Mouse (Mus musculus) liver, postnatal 0 days (tissue): Measurements from ENCODE around the gene Cc2d1a. TPM values are rescaled to one million over a fixed set of nuclear protein-coding genes. Genes with fewer than 3 reads are reported as not detected.

ENCODE experiments used
- ATAC-seq: fragments of 200-750 bp; cut with Nextera tagmentation; 2 replicates; pipeline ENCODE4 v1.8.0; 2017; ENCODE audit warnings: mild to moderate bottlenecking, moderate library complexity
- DNase-seq: peaks from one replicate; pipeline ENCODE4 v3.0.0-alpha.2; 2016
- H3K27ac ChIP-seq: fragments of 300-500 bp; sonication (generic); 2 replicates; pipeline ENCODE4 v1.5.1; 2014; ENCODE audit warnings: antibody characterized with exemption, moderate library complexity, mild to moderate bottlenecking, low read depth
- H3K27me3 ChIP-seq: fragments of 300-500 bp; sonication (generic); 2 replicates; pipeline ENCODE4 v1.6.1; 2014; ENCODE audit warnings: low read length, control low read depth, mixed read lengths; ENCODE audit not compliant: insufficient read depth
- H3K36me3 ChIP-seq: fragments of 300-500 bp; sonication (generic); replicated peaks from 2 replicates; pipeline ENCODE4 v1.6.1; 2014; ENCODE audit warnings: mild to moderate bottlenecking, control low read depth, low read length, moderate library complexity, mixed read lengths; ENCODE audit not compliant: insufficient read depth
- H3K4me1 ChIP-seq: fragments of 300-500 bp; sonication (generic); 2 replicates; pipeline ENCODE4 v1.6.1; 2014; ENCODE audit warnings: antibody characterized with exemption, mild to moderate bottlenecking, control low read depth; ENCODE audit not compliant: insufficient read depth
- H3K4me2 ChIP-seq: fragments of 300-500 bp; sonication (generic); 2 replicates; pipeline ENCODE4 v1.6.1; 2014; ENCODE audit warnings: low read depth, mild to moderate bottlenecking, low read length, moderate library complexity, mixed read lengths
- H3K4me3 ChIP-seq: fragments of 300-500 bp; sonication (generic); 2 replicates; pipeline ENCODE4 v1.5.1; 2014; ENCODE audit warnings: low read depth, low read length
- H3K9ac ChIP-seq: fragments of 300-500 bp; sonication (generic); replicated peaks from 2 replicates; pipeline ENCODE4 v1.6.1; 2014; ENCODE audit warnings: mild to moderate bottlenecking, moderate library complexity
- H3K9me3 ChIP-seq: fragments of 300-500 bp; sonication (generic); 2 replicates; pipeline ENCODE4 v1.6.1; 2016; ENCODE audit warnings: mild to moderate bottlenecking, control low read depth, low read length, mixed read lengths
- CTCF ChIP-seq: sonication (generic); IDR thresholded peaks from 2 replicates; pipeline ENCODE4 v1.5.1; 2016; ENCODE audit warnings: antibody characterized with exemption, low read depth
- EP300 ChIP-seq: IDR thresholded peaks from 2 replicates; pipeline ENCODE4 v1.6.1; 2016; ENCODE audit warnings: antibody characterized with exemption, low read depth, mild to moderate bottlenecking
- WGBS: fragments of 180-500 bp; shearing (Covaris S2); extraction: QIAGEN DNeasy Blood & Tissue Kit; methylation state at CpG from one replicate; pipeline ENCODE4 v1.1.7; 2014; ENCODE audit not compliant: insufficient replicate concordance; 5-methylcytosine and 5-hydroxymethylcytosine counted together
- polyA plus RNA-seq: library from polyadenylated mRNA; unstranded; fragments of >200 nt; fragmentation: Nextera tagmentation; extraction: Ambion mirVana; gene quantifications from 2 replicates; pipeline ENCODE4 v1.2.1, GENCODE M21; 2015

Cc2d1a gene
- polyA plus RNA-seq = 4.4 and 4.5 TPM in 2 replicates

DNA sequence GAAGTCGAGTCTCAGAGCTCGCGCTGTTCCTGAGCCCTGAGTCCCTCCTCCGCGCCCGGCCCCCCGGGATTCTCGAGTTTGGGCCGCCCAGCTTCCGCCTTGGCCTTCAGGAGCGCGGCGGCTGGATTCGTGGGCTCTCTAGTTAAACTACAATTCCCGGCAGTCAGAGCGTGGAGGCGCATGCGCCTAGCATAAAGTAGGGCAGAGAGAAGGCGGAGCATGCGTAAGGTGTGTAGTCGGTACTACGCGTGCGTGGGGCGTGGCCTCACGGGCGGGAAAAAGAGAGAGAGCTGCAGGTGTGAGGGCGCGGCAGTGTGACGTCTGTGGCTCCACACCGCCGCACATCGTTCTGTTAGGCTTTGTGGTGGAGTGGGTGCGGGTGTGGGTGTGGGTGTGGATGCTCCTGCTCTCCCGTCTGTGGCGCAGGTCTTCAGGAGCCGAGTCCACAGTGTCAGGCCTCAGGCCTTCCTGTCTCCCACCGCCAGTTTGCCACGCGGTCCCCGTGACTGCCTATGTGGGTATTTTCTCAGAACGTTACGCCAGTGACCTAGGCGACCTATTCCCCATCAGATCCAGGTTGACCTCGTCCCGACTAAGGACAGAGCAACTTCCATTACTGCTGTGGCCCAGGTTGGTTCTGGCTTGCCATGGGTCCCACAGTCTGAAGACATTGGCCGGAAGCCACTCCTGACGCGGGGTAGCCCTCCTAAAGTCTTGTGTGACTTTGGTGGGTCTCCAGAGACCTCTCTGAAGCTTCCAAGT is at the start of gene Cc2d1a, which contains the start of gene 4930432K21Rik:
Gene Cc2d1a, minus strand, starts transcription at position 168 of the 762 bp plus-strand sequence.
Gene 4930432K21Rik, plus strand, starts transcription at position 257 of the 762 bp plus-strand sequence.
- TF ChIP-seq EP300 (no peak), CTCF (0 out of 2 replicates have a peak, but pooled peaks have one; percentile 10)
- Histone ChIP-seq H3K4me1 (peaks cover 22% of the 10 kb centered on the region), H3K9me3 (no peaks in the 10 kb centered on the region), H3K36me3 (peaks cover 16% of the 10 kb centered on the region), H3K27me3 (no peaks in the 10 kb centered on the region), H3K9ac (peak within 1 kb of the TSS; percentile 83), H3K4me3 (peak within 1 kb of the TSS; percentile 83), H3K4me2 (peak within 1 kb of the TSS; percentile 97), H3K27ac (no peak within 1 kb of the TSS)
- 19% methylated on average over 45 of the region's 49 CpGs for WGBS
- ATAC-seq = peak; percentile 95
- DNase-seq = peak; percentile 90

DNA sequence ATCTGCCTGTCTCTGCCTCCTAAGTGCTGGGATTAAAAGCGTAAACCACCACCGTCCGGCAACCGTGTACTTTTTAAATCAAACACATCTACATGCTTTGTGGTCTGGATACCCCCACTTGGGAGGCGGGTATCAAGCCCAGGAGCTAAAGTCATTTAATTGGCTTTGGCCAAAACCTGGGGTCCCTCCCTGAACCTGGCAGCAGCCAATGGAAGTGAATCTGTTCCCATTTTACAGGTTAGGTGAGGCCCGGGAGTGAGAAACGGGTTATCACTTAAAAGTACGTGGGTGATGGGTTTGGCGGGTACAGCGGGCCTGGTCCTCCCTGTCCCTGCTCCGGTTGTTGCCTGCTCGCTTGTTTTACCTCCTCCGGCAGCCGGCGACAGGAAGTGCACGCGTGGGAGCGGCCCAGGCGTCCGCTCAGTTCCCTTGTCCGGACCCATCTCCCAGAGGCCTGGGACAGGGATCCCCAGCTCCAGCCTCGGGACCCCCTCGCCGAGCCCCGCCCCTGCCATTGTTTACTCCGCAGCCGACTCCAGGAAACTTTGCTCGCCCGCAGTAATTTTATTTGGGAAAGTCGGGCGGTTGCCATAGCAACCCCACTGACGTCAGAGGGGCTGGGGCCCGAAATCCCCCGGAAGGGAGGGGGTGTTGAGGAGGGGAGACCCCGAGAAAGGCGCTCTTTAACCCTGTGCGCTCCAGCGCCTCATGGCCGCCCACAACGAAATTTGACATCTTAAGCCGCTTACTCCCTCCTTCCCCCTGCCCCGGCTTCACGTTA is 49.6 kb upstream of the Cc2d1a start:
- ATAC-seq = peak; percentile 7; the same call in 1 of the 2 replicates
- H3K4me2 ChIP-seq = peak overlapping the region; percentile 80
- no peaks in the 10 kb centered on the region for H3K9me3 ChIP-seq
- WGBS = 6% methylated on average over 43 of the region's 43 CpGs
- H3K4me1 ChIP-seq = peaks cover 54% of the 10 kb centered on the region
- TF ChIP-seq CTCF (no peak), EP300 (peak; percentile 26; the same call in 1 of the 2 replicates)
- H3K36me3 ChIP-seq = no peaks in the 10 kb centered on the region
- H3K4me3 ChIP-seq = peak overlapping the region; percentile 44
- peak overlapping the region; percentile 79 for H3K27ac ChIP-seq
- H3K27me3 ChIP-seq = peaks cover 9% of the 10 kb centered on the region; the same call in 1 of the 2 replicates
- peak; percentile 73 for DNase-seq
- H3K9ac ChIP-seq = peak overlapping the region; percentile 65

DNA sequence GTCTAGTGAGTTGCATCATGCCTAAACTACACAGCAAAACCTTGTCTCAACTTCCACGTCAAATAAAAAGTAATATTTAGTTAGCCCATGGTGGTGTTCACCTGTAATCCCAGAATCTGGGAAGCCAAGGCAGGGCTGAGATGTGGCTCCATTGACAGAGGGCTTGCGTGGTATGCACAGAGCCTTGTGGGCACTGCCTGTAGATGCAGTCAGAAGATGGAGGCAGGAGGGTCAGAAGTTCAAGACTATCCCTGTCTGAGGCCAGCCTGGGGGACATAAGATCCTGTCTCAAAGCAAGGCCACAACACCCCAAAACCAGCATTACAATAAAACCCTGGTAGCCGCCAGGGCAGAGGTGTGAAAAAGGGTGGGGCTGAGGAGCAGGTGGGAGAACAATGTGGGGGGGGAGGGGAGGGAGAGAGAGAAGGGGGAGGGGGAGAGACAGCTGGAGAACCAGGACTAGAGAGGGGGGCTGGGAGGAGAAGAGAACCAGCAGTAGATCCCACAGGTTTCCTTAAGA is 46.5 kb upstream of the Cc2d1a start:
- H3K9ac ChIP-seq = no peak overlapping the region
- H3K9me3 ChIP-seq = no peaks in the 10 kb centered on the region
- H3K4me2 ChIP-seq = no peak overlapping the region
- H3K4me1 ChIP-seq = peaks cover 38% of the 10 kb centered on the region
- no peak for DNase-seq
- no peak for TF ChIP-seq CTCF
- TF ChIP-seq EP300 = no peak
- no peaks in the 10 kb centered on the region for H3K27me3 ChIP-seq
- ATAC-seq = no peak
- no peak overlapping the region for H3K27ac ChIP-seq
- H3K4me3 ChIP-seq = no peak overlapping the region
- H3K36me3 ChIP-seq = no peaks in the 10 kb centered on the region
- WGBS = 81% methylated on average over 3 of the region's 3 CpGs

DNA sequence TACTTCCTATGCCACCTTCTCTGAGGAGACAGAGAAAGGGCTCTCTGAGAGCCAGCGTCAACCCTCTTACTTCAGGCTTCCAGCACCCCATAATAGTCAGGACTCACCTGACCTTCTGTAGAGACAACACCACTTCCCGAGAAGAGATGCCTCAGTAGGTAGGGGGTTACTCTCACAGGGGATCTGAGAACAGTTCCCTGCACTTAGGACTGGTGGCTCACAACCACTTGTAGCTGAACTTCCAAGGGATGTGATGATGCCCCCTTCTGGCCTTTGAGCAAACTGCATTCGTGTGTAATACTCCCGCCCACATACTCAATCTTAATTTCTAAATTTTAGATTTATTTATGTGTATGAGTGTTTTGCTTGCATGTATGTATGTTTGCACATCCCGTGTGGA is 45.8 kb upstream of the Cc2d1a start:
- H3K9me3 ChIP-seq = no peaks in the 10 kb centered on the region
- TF ChIP-seq EP300 (no peak), CTCF (peak; percentile 65)
- no peak overlapping the region for H3K27ac ChIP-seq
- no peak overlapping the region for H3K4me3 ChIP-seq
- ATAC-seq (no peak), DNase-seq (peak; percentile 46)
- 78% methylated on average over 5 of the region's 5 CpGs for WGBS
- H3K27me3 ChIP-seq = no peaks in the 10 kb centered on the region
- H3K4me2 ChIP-seq = no peak overlapping the region
- H3K9ac ChIP-seq = no peak overlapping the region
- peaks cover 31% of the 10 kb centered on the region for H3K4me1 ChIP-seq
- H3K36me3 ChIP-seq = no peaks in the 10 kb centered on the region

DNA sequence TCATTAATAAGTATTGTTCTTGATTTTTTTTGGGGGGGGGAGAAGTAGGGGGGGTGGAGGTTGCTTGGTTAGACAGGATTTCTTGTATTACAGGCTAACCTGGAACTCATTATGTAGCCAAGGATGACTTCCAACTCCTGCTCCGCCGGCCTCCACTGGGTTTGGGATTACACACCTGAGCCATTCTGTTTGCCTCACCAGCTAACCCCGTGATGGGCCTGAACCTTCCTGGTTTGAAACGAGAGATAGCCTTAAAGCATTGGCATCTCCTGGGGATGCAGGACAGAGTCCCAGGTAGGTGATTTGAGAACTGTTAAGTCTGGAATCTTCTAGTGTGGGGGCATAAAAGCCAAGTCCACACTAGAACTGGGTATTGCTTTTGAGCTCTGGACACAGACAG is 45.4 kb upstream of the Cc2d1a start:
- H3K27ac ChIP-seq = no peak overlapping the region
- H3K4me2 ChIP-seq = no peak overlapping the region

DNA sequence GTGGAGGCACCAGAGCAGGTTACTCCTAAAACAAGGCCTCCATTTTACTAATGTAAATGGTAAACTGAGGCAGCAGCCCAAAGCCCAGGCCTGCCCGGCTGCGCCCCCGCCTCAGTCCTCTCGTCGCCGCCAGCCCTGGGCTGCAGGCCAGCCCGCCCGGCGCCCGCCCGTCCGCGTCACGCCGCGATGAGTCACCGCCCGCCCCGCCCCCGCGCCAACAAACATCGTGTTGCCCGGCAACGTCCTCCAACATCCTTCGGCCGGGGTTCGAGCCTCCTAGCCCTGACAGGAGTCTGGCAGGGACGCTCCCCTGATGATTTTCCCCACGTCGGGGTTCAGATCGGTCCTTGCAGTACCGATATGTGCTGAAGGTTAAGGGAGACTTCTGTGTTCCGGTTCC is 44.8 kb upstream of the Cc2d1a start:
- DNase-seq = peak; percentile 86
- Histone ChIP-seq H3K9ac (peak overlapping the region; percentile 61), H3K4me1 (peaks cover 22% of the 10 kb centered on the region), H3K36me3 (no peaks in the 10 kb centered on the region), H3K4me2 (peak overlapping the region; percentile 74), H3K27ac (peak overlapping the region; percentile 83), H3K9me3 (no peaks in the 10 kb centered on the region), H3K27me3 (no peaks in the 10 kb centered on the region), H3K4me3 (peak overlapping the region; percentile 32)
- TF ChIP-seq CTCF = no peak
- no peak for TF ChIP-seq EP300
- WGBS = 6% methylated on average over 31 of the region's 33 CpGs
- ATAC-seq = peak; percentile 78

More for the DNA sequence above, 45.4 kb upstream of the Cc2d1a start:
- Histone ChIP-seq H3K36me3 (no peaks in the 10 kb centered on the region), H3K27me3 (no peaks in the 10 kb centered on the region), H3K4me1 (peaks cover 28% of the 10 kb centered on the region), H3K4me3 (no peak overlapping the region), H3K9ac (no peak overlapping the region), H3K9me3 (no peaks in the 10 kb centered on the region)
- ATAC-seq = no peak
- 73% methylated on average over 4 of the region's 4 CpGs for WGBS
- DNase-seq = no peak
- TF ChIP-seq EP300 = no peak
- no peak for TF ChIP-seq CTCF
